8 mouse cellular contexts compared by ENCODE assay signal in genomic region chr3:101605291-101605690, GRCm38 (mm10). TPM values are rescaled to one million over a fixed set of nuclear protein-coding genes. Genes with fewer than 3 reads are reported as not detected.
DNase-seq lines count a peak whose midpoint lies in the region; ATAC-seq and TF ChIP-seq lines count a peak whose summit lies in the region.

No protein-coding gene starts in this region.

- 20% methylated on average over 5 of the region's 5 CpGs for WGBS in kidney, postnatal 0 days
- WGBS in embryonic facial prominence, embryonic 13.5 days, result 18% methylated on average over 5 of the region's 5 CpGs
- WGBS in hindbrain, embryonic 15.5 days, result 16% methylated on average over 5 of the region's 5 CpGs
- 18% methylated on average over 5 of the region's 5 CpGs for WGBS in midbrain, embryonic 15.5 days

- TF ChIP-seq CTCF in kidney, postnatal 0 days (IDR thresholded peaks at IDR 0.05; ENCODE audit: low read depth), result no peak

- peak overlapping the region; percentile 70 for H3K4me2 ChIP-seq in kidney, postnatal 0 days (ENCODE audit: low read length)
- peak overlapping the region; percentile 83 for H3K4me2 ChIP-seq in embryonic facial prominence, embryonic 13.5 days
- peak overlapping the region; percentile 79 for H3K4me2 ChIP-seq in hindbrain, embryonic 15.5 days
- peak overlapping the region; percentile 61 for H3K4me2 ChIP-seq in midbrain, embryonic 15.5 days

- H3K9me3 ChIP-seq in kidney, postnatal 0 days (replicated peaks; ENCODE audit: low read length), result no peaks in the 10 kb centered on the region
- H3K9me3 ChIP-seq in embryonic facial prominence, embryonic 13.5 days, result no peaks in the 10 kb centered on the region
- H3K9me3 ChIP-seq in hindbrain, embryonic 15.5 days, result no peaks in the 10 kb centered on the region
- no peaks in the 10 kb centered on the region for H3K9me3 ChIP-seq in midbrain, embryonic 15.5 days

- peaks cover 11% of the 10 kb centered on the region; the same call in 1 of the 2 replicates for H3K4me1 ChIP-seq in kidney, postnatal 0 days (replicated peaks; ENCODE audit: insufficient read depth, low read length)
- peaks cover 48% of the 10 kb centered on the region for H3K4me1 ChIP-seq in embryonic facial prominence, embryonic 13.5 days
- peaks cover 37% of the 10 kb centered on the region for H3K4me1 ChIP-seq in hindbrain, embryonic 15.5 days (replicated peaks)
- H3K4me1 ChIP-seq in midbrain, embryonic 15.5 days, result peaks cover 37% of the 10 kb centered on the region

- peak overlapping the region; percentile 80 for H3K4me3 ChIP-seq in kidney, postnatal 0 days (replicated peaks; ENCODE audit: low read depth, low read length)
- H3K4me3 ChIP-seq in embryonic facial prominence, embryonic 13.5 days, result peak overlapping the region; percentile 90
- peak overlapping the region; percentile 87 for H3K4me3 ChIP-seq in hindbrain, embryonic 15.5 days
- H3K4me3 ChIP-seq in midbrain, embryonic 15.5 days, result peak overlapping the region; percentile 97

- no peaks in the 10 kb centered on the region for H3K36me3 ChIP-seq in kidney, postnatal 0 days (ENCODE audit: insufficient read depth, low read length)
- no peaks in the 10 kb centered on the region for H3K36me3 ChIP-seq in embryonic facial prominence, embryonic 13.5 days
- no peaks in the 10 kb centered on the region for H3K36me3 ChIP-seq in hindbrain, embryonic 15.5 days
- no peaks in the 10 kb centered on the region for H3K36me3 ChIP-seq in midbrain, embryonic 15.5 days (replicated peaks)

- ATAC-seq in kidney, postnatal 0 days (replicated peaks; ENCODE audit: low FRiP score, low read depth), result no peak
- ATAC-seq in embryonic facial prominence, embryonic 13.5 days (ENCODE audit: insufficient number of reproducible peaks, insufficient read depth, low FRiP score, low TSS enrichment, low read depth), result no peak
- no peak for ATAC-seq in hindbrain, embryonic 15.5 days (ENCODE audit: low FRiP score, low read depth)
- no peak for ATAC-seq in midbrain, embryonic 15.5 days (replicated peaks)

- no peak for DNase-seq in kidney, postnatal 0 days (ENCODE audit: low spot score)
- DNase-seq in kidney, postnatal 10 days, result no peak
- DNase-seq in frontal cortex, postnatal 36 days (ENCODE audit: low spot score in 2 of 2), result no peak
- no peak for DNase-seq in urinary bladder, postnatal 36 days (ENCODE audit: low spot score in 2 of 2)
- no peak for DNase-seq in urinary bladder, postnatal 25 days (ENCODE audit: low spot score)

- peak overlapping the region; percentile 99; the same call in 1 of the 2 replicates for H3K27ac ChIP-seq in kidney, postnatal 0 days
- H3K27ac ChIP-seq in embryonic facial prominence, embryonic 13.5 days, result peak overlapping the region; percentile 97
- H3K27ac ChIP-seq in hindbrain, embryonic 15.5 days (replicated peaks), result peak overlapping the region; percentile 96
- peak overlapping the region; percentile 98 for H3K27ac ChIP-seq in midbrain, embryonic 15.5 days

- H3K9ac ChIP-seq in kidney, postnatal 0 days (ENCODE audit: low read depth, low read length), result peak overlapping the region; percentile 95; the same call in 1 of the 2 replicates
- H3K9ac ChIP-seq in embryonic facial prominence, embryonic 13.5 days, result no peak overlapping the region
- H3K9ac ChIP-seq in hindbrain, embryonic 15.5 days, result peak overlapping the region; percentile 90; the same call in 1 of the 2 replicates
- H3K9ac ChIP-seq in midbrain, embryonic 15.5 days, result peak overlapping the region; percentile 92; the same call in 1 of the 2 replicates

- no peaks in the 10 kb centered on the region for H3K27me3 ChIP-seq in kidney, postnatal 0 days (ENCODE audit: insufficient read depth, low read length)
- H3K27me3 ChIP-seq in embryonic facial prominence, embryonic 13.5 days, result no peaks in the 10 kb centered on the region
- H3K27me3 ChIP-seq in hindbrain, embryonic 15.5 days, result no peaks in the 10 kb centered on the region
- H3K27me3 ChIP-seq in midbrain, embryonic 15.5 days (replicated peaks), result no peaks in the 10 kb centered on the region

RNA-seq across cellular contexts. Expression of gene Atp1a1, which starts 0.8 kb away (rescaled TPM):
- polyA plus RNA-seq in kidney, postnatal 0 days (2015; fragmentation: Nextera tagmentation; extraction: Ambion mirVana), result 731 and 809 TPM in 2 replicates
- polyA plus RNA-seq in embryonic facial prominence, embryonic 13.5 days (2015; fragmentation: Nextera tagmentation; extraction: Ambion mirVana), result 61.7 and 65.4 TPM in 2 replicates
- 69.3 and 72.6 TPM in 2 replicates for polyA plus RNA-seq in hindbrain, embryonic 15.5 days (2015; fragmentation: Nextera tagmentation; extraction: Ambion mirVana)
- 57.1 and 58.8 TPM in 2 replicates for polyA plus RNA-seq in midbrain, embryonic 15.5 days (2015; fragmentation: Nextera tagmentation; extraction: Ambion mirVana)
